Mouse (Mus musculus): Measurements from ENCODE around the gene Scrn2. TPM values are rescaled to one million over a fixed set of nuclear protein-coding genes. Genes with fewer than 3 reads are reported as not detected.

Scrn2 gene
- polyA plus RNA-seq, 1 experiment from 2014 or later: 44.1 TPM

GRCm38 (mm10) chr11:97069770-97070169 lies 40.0 kb downstream of the Scrn2 start:
- no peak for DNase-seq (ENCODE audit: extremely low spot score, low spot score)
- H3K27ac ChIP-seq: no peak overlapping the region
- no peaks in the 10 kb centered on the region for H3K9me3 ChIP-seq
- peaks cover 29% of the 10 kb centered on the region for H3K36me3 ChIP-seq (replicated peaks)
- H3K4me3 ChIP-seq: no peak overlapping the region
- no peaks in the 10 kb centered on the region for H3K27me3 ChIP-seq (ENCODE audit: poor library complexity, severe bottlenecking)
- peaks cover 13% of the 10 kb centered on the region for H3K4me1 ChIP-seq
- 83% methylated on average over 2 of the region's 2 CpGs for WGBS

- no peak for DNase-seq (ENCODE audit: extremely low spot score, low spot score)
- Histone ChIP-seq H3K9me3 (no peaks in the 10 kb centered on the region), H3K4me3 (no peak overlapping the region), H3K27ac (no peak overlapping the region), H3K36me3 (replicated peaks) (peaks cover 22% of the 10 kb centered on the region), H3K4me1 (peaks cover 8% of the 10 kb centered on the region; the same call in 1 of the 2 replicates), H3K27me3 (ENCODE audit: poor library complexity, severe bottlenecking) (no peaks in the 10 kb centered on the region)
- WGBS: 79% methylated on average over 1 of the region's 1 CpGs
Observed at GRCm38 (mm10) chr11:97071129-97071528, 41.4 kb downstream of the Scrn2 start.

- Histone ChIP-seq H3K4me3 (no peak overlapping the region), H3K27ac (no peak overlapping the region), H3K4me1 (no peaks in the 10 kb centered on the region), H3K36me3 (replicated peaks) (peaks cover 9% of the 10 kb centered on the region), H3K9me3 (no peaks in the 10 kb centered on the region), H3K27me3 (ENCODE audit: poor library complexity, severe bottlenecking) (no peaks in the 10 kb centered on the region)
- WGBS: 31% methylated on average over 3 of the region's 3 CpGs
- peak; percentile 59 for DNase-seq (ENCODE audit: extremely low spot score, low spot score)
Observed at GRCm38 (mm10) chr11:97072533-97072932, 42.8 kb downstream of the Scrn2 start.

- Histone ChIP-seq H3K9me3 (no peaks in the 10 kb centered on the region), H3K4me1 (no peaks in the 10 kb centered on the region), H3K27me3 (ENCODE audit: poor library complexity, severe bottlenecking) (no peaks in the 10 kb centered on the region), H3K36me3 (replicated peaks) (no peaks in the 10 kb centered on the region), H3K4me3 (no peak overlapping the region), H3K27ac (no peak overlapping the region)
- 78% methylated on average over 8 of the region's 8 CpGs for WGBS
- DNase-seq (ENCODE audit: extremely low spot score, low spot score): no peak
Observed at GRCm38 (mm10) chr11:97074235-97074634, 44.5 kb downstream of the Scrn2 start.

- no peaks in the 10 kb centered on the region for H3K36me3 ChIP-seq (replicated peaks)
- no peak overlapping the region for H3K4me3 ChIP-seq
- DNase-seq (ENCODE audit: extremely low spot score, low spot score): no peak
- no peak overlapping the region for H3K27ac ChIP-seq
- H3K9me3 ChIP-seq: no peaks in the 10 kb centered on the region; the same call in 1 of the 2 replicates
- WGBS: 56% methylated on average over 4 of the region's 4 CpGs
- H3K27me3 ChIP-seq (ENCODE audit: poor library complexity, severe bottlenecking): peaks cover 8% of the 10 kb centered on the region; the same call in 1 of the 2 replicates
- peaks cover 10% of the 10 kb centered on the region for H3K4me1 ChIP-seq
Observed at GRCm38 (mm10) chr11:97078751-97079150, 49.0 kb downstream of the Scrn2 start.

GRCm38 (mm10) chr11:97080291-97080690 lies 50.6 kb downstream of the Scrn2 start:
- H3K27ac ChIP-seq: no peak overlapping the region
- H3K27me3 ChIP-seq (ENCODE audit: poor library complexity, severe bottlenecking): peaks cover 17% of the 10 kb centered on the region
- peaks cover 12% of the 10 kb centered on the region for H3K4me1 ChIP-seq
- no peaks in the 10 kb centered on the region for H3K36me3 ChIP-seq (replicated peaks)
- DNase-seq (ENCODE audit: extremely low spot score, low spot score): no peak
- H3K4me3 ChIP-seq: no peak overlapping the region
- H3K9me3 ChIP-seq: no peaks in the 10 kb centered on the region; the same call in 1 of the 2 replicates
- whole genome bisulfite sequencing: 17% methylated on average over 9 of the region's 9 CpGs

GRCm38 (mm10) chr11:97082977-97083376 lies 53.2 kb downstream of the Scrn2 start:
- Histone ChIP-seq H3K36me3 (replicated peaks) (no peaks in the 10 kb centered on the region), H3K4me3 (no peak overlapping the region), H3K4me1 (peaks cover 12% of the 10 kb centered on the region), H3K9me3 (peaks cover 5% of the 10 kb centered on the region; the same call in 1 of the 2 replicates), H3K27ac (no peak overlapping the region), H3K27me3 (ENCODE audit: poor library complexity, severe bottlenecking) (peaks cover 17% of the 10 kb centered on the region)
- WGBS: 53% methylated on average over 11 of the region's 11 CpGs
- DNase-seq (ENCODE audit: extremely low spot score, low spot score): no peak

Small RNAs within 50 kb of the gene (microRNA-seq; reads per million reads assigned to microRNA genes)
- gene Mir8103: 3.0 reads per million, percentile 2 among the genes with 10 or more reads in this experiment

Other genes starting within 250 kb of the Scrn2 start
- 188 and 202 TPM in 2 replicates for gene Cbx1, start 240.8 kb upstream of the Scrn2 start, polyA plus RNA-seq (2016; fragmentation: Nextera tagmentation; extraction: Ambion mirVana)
- 64.7 and 66.0 TPM in 2 replicates for gene Nfe2l1, start 200.0 kb upstream of the Scrn2 start, polyA plus RNA-seq (2016; fragmentation: Nextera tagmentation; extraction: Ambion mirVana)
- 25.1 and 25.6 TPM in 2 replicates for gene Copz2, start 180.1 kb upstream of the Scrn2 start, polyA plus RNA-seq (2016; fragmentation: Nextera tagmentation; extraction: Ambion mirVana)
- gene Cdk5rap3, start 113.4 kb upstream of the Scrn2 start, polyA plus RNA-seq (2016; fragmentation: Nextera tagmentation; extraction: Ambion mirVana): 107 and 111 TPM in 2 replicates
- gene Prr15l, start 101.8 kb upstream of the Scrn2 start, polyA plus RNA-seq (2016; fragmentation: Nextera tagmentation; extraction: Ambion mirVana): 0.36 and 0.40 TPM in 2 replicates
- gene Pnpo, start 86.0 kb upstream of the Scrn2 start, polyA plus RNA-seq (2016; fragmentation: Nextera tagmentation; extraction: Ambion mirVana): 36.8 and 40.7 TPM in 2 replicates
- 29.7 and 30.9 TPM in 2 replicates for gene Sp2, start 47.0 kb upstream of the Scrn2 start, polyA plus RNA-seq (2016; fragmentation: Nextera tagmentation; extraction: Ambion mirVana)
- gene Sp6, start 16.5 kb upstream of the Scrn2 start, polyA plus RNA-seq (2016; fragmentation: Nextera tagmentation; extraction: Ambion mirVana): 1.8 and 2.1 TPM in 2 replicates
- 2.6 and 2.7 TPM in 2 replicates for gene Lrrc46, start 11.5 kb downstream of the Scrn2 start, polyA plus RNA-seq (2016; fragmentation: Nextera tagmentation; extraction: Ambion mirVana)
- gene Mrpl10, start 11.6 kb downstream of the Scrn2 start, polyA plus RNA-seq (2016; fragmentation: Nextera tagmentation; extraction: Ambion mirVana): 84.6 and 88.3 TPM in 2 replicates
- gene Osbpl7, start 20.7 kb downstream of the Scrn2 start, polyA plus RNA-seq (2016; fragmentation: Nextera tagmentation; extraction: Ambion mirVana): 8.4 and 8.9 TPM in 2 replicates
- 0.23 and 0.37 TPM in 2 replicates for gene Tbx21, start 85.4 kb downstream of the Scrn2 start, polyA plus RNA-seq (2016; fragmentation: Nextera tagmentation; extraction: Ambion mirVana)
- gene Tbkbp1, start 121.6 kb downstream of the Scrn2 start, polyA plus RNA-seq (2016; fragmentation: Nextera tagmentation; extraction: Ambion mirVana): 3.9 and 4.0 TPM in 2 replicates
- 98.3 and 99.9 TPM in 2 replicates for gene Kpnb1, start 157.9 kb downstream of the Scrn2 start, polyA plus RNA-seq (2016; fragmentation: Nextera tagmentation; extraction: Ambion mirVana)